Mouse (Mus musculus): ENCODE measurements around the gene Sbsn. TPM values are rescaled to one million over a fixed set of nuclear protein-coding genes. Genes with fewer than 3 reads are reported as not detected.

The Sbsn gene
- polyA plus RNA-seq, 1 experiment: 0.79 TPM

DNA sequence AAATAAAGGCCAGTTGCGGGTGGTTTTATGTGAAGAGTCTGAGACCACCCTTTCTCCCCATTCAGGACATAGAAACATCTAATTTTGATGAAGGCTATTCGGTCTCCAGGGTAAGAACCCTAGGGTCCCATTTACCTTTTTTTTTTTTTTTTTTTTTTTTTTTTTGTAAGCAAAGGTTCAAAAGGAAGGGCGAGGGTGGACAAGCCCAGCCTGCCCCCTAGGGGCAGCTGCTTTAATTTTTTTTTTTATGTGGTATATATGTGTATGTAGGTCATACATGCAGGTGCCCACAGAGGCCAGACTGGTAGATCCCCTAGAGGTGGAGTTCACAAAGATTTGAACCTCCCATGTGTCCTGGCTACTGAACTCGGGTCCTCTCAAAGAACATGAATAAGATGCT lies 15.1 kb downstream of the Sbsn start:
- TF ChIP-seq MYOG (IDR thresholded peaks at IDR 0.05; ENCODE audit: control insufficient read depth in 1 of 3, insufficient read depth in 1 of 3, insufficient read length in 2 of 3, low read depth in 2 of 3): no peak
- no peak for TF ChIP-seq TCF3 (IDR thresholded peaks at IDR 0.05; ENCODE audit: insufficient read length, low read depth)
- TF ChIP-seq E2F4 (IDR thresholded peaks at IDR 0.05; ENCODE audit: insufficient read depth): no peak
- no peak for TF ChIP-seq REST (IDR thresholded peaks at IDR 0.05; ENCODE audit: insufficient read depth, insufficient read length)
- no peak for TF ChIP-seq CEBPB (IDR thresholded peaks at IDR 0.05; ENCODE audit: insufficient read depth, poor library complexity, severe bottlenecking)
- TF ChIP-seq TCF12 (IDR thresholded peaks at IDR 0.05; ENCODE audit: insufficient read depth, poor library complexity, severe bottlenecking): no peak
- TF ChIP-seq POLR2AphosphoS2 (IDR thresholded peaks at IDR 0.05; ENCODE audit: insufficient read length, low read depth): no peak
- TF ChIP-seq USF1 (IDR thresholded peaks at IDR 0.05; ENCODE audit: low read depth): no peak
- no peak for TF ChIP-seq SRF (IDR thresholded peaks at IDR 0.05; ENCODE audit: control insufficient read depth, insufficient read length, low read depth)
- no peak for TF ChIP-seq MAX (IDR thresholded peaks at IDR 0.05; ENCODE audit: low read depth)
- TF ChIP-seq POLR2A (IDR thresholded peaks at IDR 0.05; ENCODE audit: insufficient read length, low read depth): no peak
- no peak for TF ChIP-seq MYOD1 (IDR thresholded peaks at IDR 0.05; ENCODE audit: control insufficient read depth in 1 of 3, insufficient read length in 2 of 3, low read depth in 2 of 3)
- no peaks in the 10 kb centered on the region for H3K79me2 ChIP-seq (ENCODE audit: control insufficient read depth, insufficient read depth)

DNA sequence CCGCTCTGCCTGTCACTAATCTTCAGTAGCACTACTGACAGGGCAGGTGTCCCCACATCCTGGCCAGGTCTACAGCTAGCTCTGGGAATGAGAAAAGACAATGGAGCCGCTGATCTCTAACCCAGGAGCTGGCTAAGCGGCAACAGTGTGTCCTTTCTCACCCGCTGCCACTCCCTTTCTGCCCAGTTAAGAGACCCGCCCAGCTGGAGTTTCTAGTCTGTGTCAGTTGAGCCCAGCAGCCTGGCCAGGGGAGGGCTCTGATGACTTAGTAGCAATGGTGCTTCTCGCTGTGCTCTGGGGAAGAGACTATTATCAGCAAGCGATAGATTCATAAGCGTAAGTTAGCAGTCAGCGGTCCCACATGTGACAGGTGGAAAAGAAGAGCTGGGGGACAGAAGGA lies 18.0 kb downstream of the Sbsn start:
- H3ac ChIP-seq (ENCODE audit: control insufficient read depth, insufficient read length): no peak overlapping the region

More for the DNA sequence above, 15.1 kb downstream of the Sbsn start:
- Histone ChIP-seq H3K4me3 (no peak overlapping the region), H3K36me3 (ENCODE audit: control insufficient read depth, insufficient read depth) (no peaks in the 10 kb centered on the region), H3K4me2 (ENCODE audit: low read depth) (no peak overlapping the region), H3K27me3 (ENCODE audit: control insufficient read depth, insufficient read depth, insufficient read length) (peaks cover 31% of the 10 kb centered on the region), H3ac (ENCODE audit: control insufficient read depth, insufficient read length) (no peak overlapping the region)

DNA sequence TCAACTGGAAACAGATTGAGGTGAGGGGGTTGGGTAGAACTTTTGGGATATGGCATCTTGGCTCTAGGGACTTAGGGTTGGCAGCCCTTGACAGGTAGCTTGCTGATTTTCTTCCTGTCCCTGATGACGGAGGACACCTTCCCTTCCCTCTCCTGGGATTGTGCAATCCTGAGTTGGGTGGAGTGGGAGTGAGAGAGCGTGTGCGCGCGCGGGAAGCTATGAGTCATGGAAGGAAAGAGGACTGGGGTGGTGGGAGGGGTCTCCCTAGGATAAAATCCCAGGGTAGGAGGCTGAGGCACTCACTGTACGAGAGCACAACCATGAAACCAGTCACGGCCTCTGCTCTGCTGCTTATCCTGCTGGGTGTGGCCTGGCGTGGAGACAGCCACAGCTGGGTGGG lies 24.8 kb downstream of the Sbsn start:
- Histone ChIP-seq H3K79me2 (ENCODE audit: control insufficient read depth, insufficient read depth) (no peaks in the 10 kb centered on the region), H3ac (ENCODE audit: control insufficient read depth, insufficient read length) (no peak overlapping the region), H3K4me2 (ENCODE audit: low read depth) (no peak overlapping the region), H3K27me3 (ENCODE audit: control insufficient read depth, insufficient read depth, insufficient read length) (peaks cover 6% of the 10 kb centered on the region), H3K4me3 (no peak overlapping the region), H3K36me3 (ENCODE audit: control insufficient read depth, insufficient read depth) (no peaks in the 10 kb centered on the region)
- TF ChIP-seq POLR2AphosphoS2 (IDR thresholded peaks at IDR 0.05; ENCODE audit: insufficient read length, low read depth) (no peak), POLR2A (IDR thresholded peaks at IDR 0.05; ENCODE audit: insufficient read length, low read depth) (no peak), CEBPB (IDR thresholded peaks at IDR 0.05; ENCODE audit: insufficient read depth, poor library complexity, severe bottlenecking) (no peak), USF1 (IDR thresholded peaks at IDR 0.05; ENCODE audit: low read depth) (no peak), MYOD1 (IDR thresholded peaks at IDR 0.05; ENCODE audit: control insufficient read depth in 1 of 3, insufficient read length in 2 of 3, low read depth in 2 of 3) (no peak), TCF3 (IDR thresholded peaks at IDR 0.05; ENCODE audit: insufficient read length, low read depth) (no peak), MAX (IDR thresholded peaks at IDR 0.05; ENCODE audit: low read depth) (no peak)

More for the DNA sequence above, 18.0 kb downstream of the Sbsn start:
- Histone ChIP-seq H3K27me3 (ENCODE audit: control insufficient read depth, insufficient read depth, insufficient read length) (peaks cover 13% of the 10 kb centered on the region), H3K4me3 (no peak overlapping the region), H3K79me2 (ENCODE audit: control insufficient read depth, insufficient read depth) (no peaks in the 10 kb centered on the region), H3K36me3 (ENCODE audit: control insufficient read depth, insufficient read depth) (no peaks in the 10 kb centered on the region), H3K4me2 (ENCODE audit: low read depth) (no peak overlapping the region)
- no peak for TF ChIP-seq E2F4 (IDR thresholded peaks at IDR 0.05; ENCODE audit: insufficient read depth)
- TF ChIP-seq MYOD1 (IDR thresholded peaks at IDR 0.05; ENCODE audit: control insufficient read depth in 1 of 3, insufficient read length in 2 of 3, low read depth in 2 of 3): no peak
- no peak for TF ChIP-seq TCF12 (IDR thresholded peaks at IDR 0.05; ENCODE audit: insufficient read depth, poor library complexity, severe bottlenecking)
- no peak for TF ChIP-seq USF1 (IDR thresholded peaks at IDR 0.05; ENCODE audit: low read depth)
- TF ChIP-seq CEBPB (IDR thresholded peaks at IDR 0.05; ENCODE audit: insufficient read depth, poor library complexity, severe bottlenecking): no peak
- TF ChIP-seq POLR2A (IDR thresholded peaks at IDR 0.05; ENCODE audit: insufficient read length, low read depth): no peak
- TF ChIP-seq MAX (IDR thresholded peaks at IDR 0.05; ENCODE audit: low read depth): no peak
- no peak for TF ChIP-seq REST (IDR thresholded peaks at IDR 0.05; ENCODE audit: insufficient read depth, insufficient read length)
- no peak for TF ChIP-seq TCF3 (IDR thresholded peaks at IDR 0.05; ENCODE audit: insufficient read length, low read depth)
- TF ChIP-seq POLR2AphosphoS2 (IDR thresholded peaks at IDR 0.05; ENCODE audit: insufficient read length, low read depth): no peak
- no peak for TF ChIP-seq SRF (IDR thresholded peaks at IDR 0.05; ENCODE audit: control insufficient read depth, insufficient read length, low read depth)
- TF ChIP-seq MYOG (IDR thresholded peaks at IDR 0.05; ENCODE audit: control insufficient read depth in 1 of 3, insufficient read depth in 1 of 3, insufficient read length in 2 of 3, low read depth in 2 of 3): no peak

DNA sequence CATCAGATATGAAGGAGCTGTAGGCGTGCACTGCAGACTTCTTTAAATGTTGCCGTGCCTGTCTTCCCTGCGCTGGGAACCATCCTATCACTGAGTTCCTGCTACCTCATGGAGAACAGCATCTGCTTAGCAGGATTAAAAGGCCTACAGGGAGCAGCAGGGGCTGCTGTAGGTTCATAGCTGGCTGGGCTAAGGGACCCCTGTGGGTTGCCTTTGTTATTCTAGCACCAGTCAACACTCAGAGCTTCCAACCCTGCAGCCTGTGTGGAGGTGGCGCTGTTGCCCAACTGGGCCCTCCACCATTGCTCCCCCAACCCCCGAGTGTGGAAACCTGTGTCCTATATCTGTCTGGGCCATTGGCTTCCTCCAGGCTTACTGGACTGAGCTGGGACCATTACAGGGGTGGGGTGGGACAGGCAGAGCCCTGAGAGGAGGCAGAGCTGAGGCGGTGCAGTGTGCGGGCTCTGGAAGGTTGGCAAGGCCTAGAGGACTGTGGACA lies 25.9 kb downstream of the Sbsn start:
- H3K4me2 ChIP-seq (ENCODE audit: low read depth): no peak overlapping the region
- TF ChIP-seq POLR2A (IDR thresholded peaks at IDR 0.05; ENCODE audit: insufficient read length, low read depth) (no peak), USF1 (IDR thresholded peaks at IDR 0.05; ENCODE audit: low read depth) (no peak), MYOG (IDR thresholded peaks at IDR 0.05; ENCODE audit: control insufficient read depth in 1 of 3, insufficient read depth in 1 of 3, insufficient read length in 2 of 3, low read depth in 2 of 3) (no peak), SRF (IDR thresholded peaks at IDR 0.05; ENCODE audit: control insufficient read depth, insufficient read length, low read depth) (no peak), REST (IDR thresholded peaks at IDR 0.05; ENCODE audit: insufficient read depth, insufficient read length) (no peak), MYOD1 (IDR thresholded peaks at IDR 0.05; ENCODE audit: control insufficient read depth in 1 of 3, insufficient read length in 2 of 3, low read depth in 2 of 3) (no peak), CEBPB (IDR thresholded peaks at IDR 0.05; ENCODE audit: insufficient read depth, poor library complexity, severe bottlenecking) (no peak), TCF3 (IDR thresholded peaks at IDR 0.05; ENCODE audit: insufficient read length, low read depth) (no peak)
- H3K27me3 ChIP-seq (ENCODE audit: control insufficient read depth, insufficient read depth, insufficient read length): peaks cover 6% of the 10 kb centered on the region
- no peaks in the 10 kb centered on the region for H3K79me2 ChIP-seq (ENCODE audit: control insufficient read depth, insufficient read depth)
- H3K36me3 ChIP-seq (ENCODE audit: control insufficient read depth, insufficient read depth): no peaks in the 10 kb centered on the region
- no peak overlapping the region for H3ac ChIP-seq (ENCODE audit: control insufficient read depth, insufficient read length)
- H3K4me3 ChIP-seq: no peak overlapping the region

DNA sequence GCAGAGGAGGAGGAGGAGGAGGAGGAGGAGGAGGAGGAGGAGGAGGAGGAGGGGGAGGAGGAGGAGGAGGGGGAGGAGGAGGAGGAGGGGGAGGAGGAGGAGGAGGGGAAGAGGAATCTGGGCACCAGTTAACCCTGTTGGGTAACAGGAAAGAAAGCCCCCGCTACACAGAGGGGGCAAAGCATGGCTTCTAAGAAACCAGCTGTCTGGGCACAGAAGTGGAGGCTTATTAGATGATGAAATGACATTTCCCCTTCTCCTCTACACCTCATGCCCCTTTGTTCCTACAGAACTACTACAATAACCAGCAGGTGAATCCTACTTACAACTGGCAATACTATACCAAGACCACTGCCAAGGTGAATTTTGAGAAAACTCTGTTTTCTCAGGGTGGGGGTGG lies 26.6 kb downstream of the Sbsn start:
- H3K4me2 ChIP-seq (ENCODE audit: low read depth): no peak overlapping the region
- no peak for TF ChIP-seq POLR2AphosphoS2 (IDR thresholded peaks at IDR 0.05; ENCODE audit: insufficient read length, low read depth)
- TF ChIP-seq E2F4 (IDR thresholded peaks at IDR 0.05; ENCODE audit: insufficient read depth): no peak
- TF ChIP-seq MYOD1 (IDR thresholded peaks at IDR 0.05; ENCODE audit: control insufficient read depth in 1 of 3, insufficient read length in 2 of 3, low read depth in 2 of 3): no peak
- no peak for TF ChIP-seq TCF3 (IDR thresholded peaks at IDR 0.05; ENCODE audit: insufficient read length, low read depth)
- no peak for TF ChIP-seq REST (IDR thresholded peaks at IDR 0.05; ENCODE audit: insufficient read depth, insufficient read length)
- TF ChIP-seq SRF (IDR thresholded peaks at IDR 0.05; ENCODE audit: control insufficient read depth, insufficient read length, low read depth): no peak
- no peak for TF ChIP-seq CEBPB (IDR thresholded peaks at IDR 0.05; ENCODE audit: insufficient read depth, poor library complexity, severe bottlenecking)
- TF ChIP-seq POLR2A (IDR thresholded peaks at IDR 0.05; ENCODE audit: insufficient read length, low read depth): no peak
- no peak for TF ChIP-seq TCF12 (IDR thresholded peaks at IDR 0.05; ENCODE audit: insufficient read depth, poor library complexity, severe bottlenecking)
- TF ChIP-seq MYOG (IDR thresholded peaks at IDR 0.05; ENCODE audit: control insufficient read depth in 1 of 3, insufficient read depth in 1 of 3, insufficient read length in 2 of 3, low read depth in 2 of 3): no peak
- TF ChIP-seq MAX (IDR thresholded peaks at IDR 0.05; ENCODE audit: low read depth): no peak
- no peak for TF ChIP-seq USF1 (IDR thresholded peaks at IDR 0.05; ENCODE audit: low read depth)

More for the DNA sequence above, 26.6 kb downstream of the Sbsn start:
- no peaks in the 10 kb centered on the region for H3K79me2 ChIP-seq (ENCODE audit: control insufficient read depth, insufficient read depth)
- peaks cover 6% of the 10 kb centered on the region for H3K27me3 ChIP-seq (ENCODE audit: control insufficient read depth, insufficient read depth, insufficient read length)
- H3ac ChIP-seq (ENCODE audit: control insufficient read depth, insufficient read length): no peak overlapping the region
- no peak overlapping the region for H3K4me3 ChIP-seq
- H3K36me3 ChIP-seq (ENCODE audit: control insufficient read depth, insufficient read depth): no peaks in the 10 kb centered on the region

Measured in myocyte (in vitro differentiated cells).